Mouse (Mus musculus): Measurements from ENCODE around the gene Srpk3.

Gene Srpk3

GRCm38 (mm10) chrX:73815072-73815471, 40.9 kb downstream of the Srpk3 start:
- no peak for DNase-seq

- DNase-seq: no peak
Observed at GRCm38 (mm10) chrX:73816596-73817314, 42.5 kb downstream of the Srpk3 start.

GRCm38 (mm10) chrX:73823747-73824146, 49.5 kb downstream of the Srpk3 start:
- DNase-seq: peak; percentile 21

GRCm38 (mm10) chrX:73824185-73825151, 50.3 kb downstream of the Srpk3 start, which contains the start of gene Pdzd4:
TSS of gene Pdzd4 (minus strand) at chrX:73824969.
- DNase-seq: peak; percentile 71

Measured in cerebellum, adult 11 months (tissue).